Mouse (Mus musculus): ENCODE results near the gene Tbc1d15.

The Tbc1d15 gene

GRCm38 (mm10) chr10:115169410-115169809 lies 81.9 kb downstream of the Tbc1d15 start:
- no peak for DNase-seq (ENCODE audit: low spot score in 2 of 2)

- no peak for DNase-seq (ENCODE audit: low spot score in 2 of 2)
Observed at GRCm38 (mm10) chr10:115160289-115160688, 91.0 kb downstream of the Tbc1d15 start.

All from frontal cortex, postnatal 36 days (tissue).